Mouse (Mus musculus) activated CD4-positive, CD25-positive, alpha-beta regulatory T cell, adult 9 weeks (primary cell): Measurements from ENCODE around the gene Slc12a8. TPM values are rescaled to one million over a fixed set of nuclear protein-coding genes. Genes with fewer than 3 reads are reported as not detected.

ENCODE experiments used
- polyA plus RNA-seq: library from polyadenylated mRNA; unstranded; fragments of 100-300 nt; shearing (Covaris generic); gene quantifications from one replicate; pipeline ENCODE4 v1.2.1, GENCODE M21; 2017

Gene Slc12a8
- polyA plus RNA-seq = 7.2 TPM

DNA sequence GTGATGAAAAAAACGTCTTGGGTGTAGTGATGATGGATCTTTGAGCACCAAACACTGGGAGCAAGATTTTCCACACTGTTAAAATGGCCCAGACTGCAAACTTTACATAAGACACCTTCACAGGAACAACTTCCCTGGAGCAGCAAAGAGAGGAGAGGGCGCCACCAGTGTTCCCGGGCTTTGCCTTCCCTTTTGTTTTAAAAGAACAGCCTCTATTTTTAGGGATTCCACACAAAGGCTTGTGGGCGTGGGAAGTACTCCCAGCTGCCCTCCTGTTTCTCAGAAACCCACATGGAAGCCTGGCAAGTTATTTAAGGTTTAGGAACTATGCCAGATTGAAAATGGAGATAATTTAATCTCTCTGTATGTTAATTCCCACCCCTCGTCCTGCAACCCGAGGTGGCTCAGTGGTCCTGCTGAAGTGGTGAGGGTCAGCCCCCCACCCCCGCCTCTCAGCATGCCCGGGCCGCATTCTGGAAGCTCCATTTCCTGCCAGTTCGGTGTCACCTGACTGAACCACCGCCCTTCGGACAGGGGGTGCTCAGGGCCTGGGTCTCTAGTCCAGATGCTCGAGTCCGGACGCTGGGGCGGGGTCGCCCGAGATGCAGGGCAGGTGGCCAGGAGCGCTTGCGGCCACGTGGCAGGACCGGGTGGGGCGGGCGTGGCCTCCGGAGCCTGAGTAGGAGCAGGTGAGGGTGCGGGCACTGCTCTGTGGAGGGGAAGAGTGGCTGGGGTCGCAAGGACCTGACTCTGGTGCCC is at the start of gene Slc12a8:
Gene Slc12a8, plus strand, starts transcription at position 522 of the 759 bp plus-strand sequence.

DNA sequence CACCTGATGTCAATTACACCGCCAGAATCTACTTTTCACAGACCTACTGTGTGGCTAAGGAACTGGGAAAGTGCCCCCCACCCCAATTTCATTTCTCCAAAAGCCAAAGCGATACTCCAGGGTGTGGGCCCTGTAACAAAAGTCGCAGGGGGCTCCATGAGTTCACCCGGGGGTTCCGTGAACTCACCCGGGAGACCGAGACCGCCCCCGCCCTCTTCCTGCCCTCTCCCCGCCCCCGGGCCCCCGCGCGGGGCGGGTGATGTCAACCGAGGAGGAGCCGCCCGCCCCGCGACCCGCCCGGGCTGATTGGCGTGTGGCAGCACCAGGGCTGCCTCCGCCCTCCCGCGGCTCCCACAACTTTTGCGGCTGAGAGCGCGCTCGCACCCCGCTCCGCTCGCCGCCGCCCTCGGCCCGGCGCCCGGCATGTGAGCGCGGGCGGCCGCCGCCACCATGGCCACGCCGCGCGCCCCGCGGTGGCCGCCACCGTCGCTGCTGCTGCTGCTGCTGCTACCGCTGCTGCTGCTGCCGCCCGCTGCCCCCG is 167.1 kb downstream of the Slc12a8 start, which contains the start of gene Heg1:
Gene Heg1, plus strand, starts transcription at position 209 of the 541 bp plus-strand sequence.

Other genes starting within 250 kb of the Slc12a8 start
- 85.2 TPM for gene Zfp148, start 136.5 kb upstream of the Slc12a8 start, polyA plus RNA-seq
- gene Heg1, start 167.0 kb downstream of the Slc12a8 start, polyA plus RNA-seq = 12.9 TPM